Mouse (Mus musculus) liver, embryonic 16.5 days (tissue): ENCODE measurements around the gene Repin1. TPM values are rescaled to one million over a fixed set of nuclear protein-coding genes. Genes with fewer than 3 reads are reported as not detected.

ENCODE experiments used
- ATAC-seq: fragments of 200-750 bp; cut with Nextera tagmentation; 2 replicates; pipeline ENCODE4 v1.8.0; 2017; ENCODE audit warnings: low read depth, mild to moderate bottlenecking, moderate number of reproducible peaks, moderate library complexity
- H3K27ac ChIP-seq: fragments of 300-500 bp; sonication (generic); 2 replicates; pipeline ENCODE4 v1.5.1; 2014; ENCODE audit warnings: mild to moderate bottlenecking, low read length
- H3K27me3 ChIP-seq: fragments of 300-500 bp; sonication (generic); 2 replicates; pipeline ENCODE4 v1.6.1; 2014; ENCODE audit warnings: low read depth, low read length, mixed read lengths; ENCODE audit not compliant: control insufficient read depth, insufficient read depth
- H3K36me3 ChIP-seq: fragments of 300-500 bp; sonication (generic); 2 replicates; pipeline ENCODE4 v1.6.1; 2014; ENCODE audit warnings: mild to moderate bottlenecking; ENCODE audit not compliant: control insufficient read depth, insufficient read depth
- H3K4me1 ChIP-seq: fragments of 300-500 bp; sonication (generic); 2 replicates; pipeline ENCODE4 v1.6.1; 2014; ENCODE audit warnings: low read depth, low read length, mixed read lengths; ENCODE audit not compliant: control insufficient read depth
- H3K4me2 ChIP-seq: fragments of 300-500 bp; sonication (generic); 2 replicates; pipeline ENCODE4 v1.6.1; 2014; ENCODE audit warnings: low read depth, low read length, mixed read lengths
- H3K4me3 ChIP-seq: fragments of 300-500 bp; sonication (generic); 2 replicates; pipeline ENCODE4 v1.5.1; 2014; ENCODE audit warnings: low read depth, mild to moderate bottlenecking, low read length
- H3K9ac ChIP-seq: fragments of 300-500 bp; sonication (generic); 2 replicates; pipeline ENCODE4 v1.6.1; 2014; ENCODE audit warnings: low read depth, low read length
- H3K9me3 ChIP-seq: fragments of 300-500 bp; sonication (generic); replicated peaks from 2 replicates; pipeline ENCODE4 v1.6.1; 2016; ENCODE audit warnings: low read length; ENCODE audit not compliant: control insufficient read depth
- WGBS: fragments of 180-500 bp; shearing (Covaris S2); extraction: QIAGEN DNeasy Blood & Tissue Kit; methylation state at CpG from one replicate; pipeline ENCODE4 v1.1.7; 2014; ENCODE audit not compliant: insufficient replicate concordance; 5-methylcytosine and 5-hydroxymethylcytosine counted together
- polyA plus RNA-seq: library from polyadenylated mRNA; unstranded; fragments of >200 nt; fragmentation: Nextera tagmentation; extraction: Ambion mirVana; gene quantifications from 2 replicates; pipeline ENCODE4 v1.2.1, GENCODE M21; 2015

Gene Repin1
- polyA plus RNA-seq, 1 experiment from 2014 or later = 14.0 TPM

DNA sequence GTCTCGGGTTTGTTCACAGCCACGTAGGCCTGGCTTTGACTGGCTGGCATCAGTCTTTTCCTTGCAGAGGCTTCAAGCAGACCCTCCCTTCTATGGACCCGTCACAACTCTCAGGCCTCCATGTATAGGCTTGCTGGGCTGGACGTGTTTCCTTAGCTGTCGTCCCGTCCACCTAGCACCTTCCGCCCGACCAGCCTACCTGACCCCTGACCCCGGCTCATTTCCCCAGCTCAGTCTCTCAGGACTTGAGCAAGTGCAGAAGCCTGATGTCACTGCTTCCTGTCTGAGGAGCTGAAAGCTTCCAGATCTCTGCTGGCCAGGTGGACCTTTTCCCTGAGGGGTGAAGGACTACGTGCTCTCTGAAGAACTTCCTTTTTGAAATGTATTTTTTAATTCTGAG, 20.4 kb upstream of the Repin1 start:
- no peak for ATAC-seq

DNA sequence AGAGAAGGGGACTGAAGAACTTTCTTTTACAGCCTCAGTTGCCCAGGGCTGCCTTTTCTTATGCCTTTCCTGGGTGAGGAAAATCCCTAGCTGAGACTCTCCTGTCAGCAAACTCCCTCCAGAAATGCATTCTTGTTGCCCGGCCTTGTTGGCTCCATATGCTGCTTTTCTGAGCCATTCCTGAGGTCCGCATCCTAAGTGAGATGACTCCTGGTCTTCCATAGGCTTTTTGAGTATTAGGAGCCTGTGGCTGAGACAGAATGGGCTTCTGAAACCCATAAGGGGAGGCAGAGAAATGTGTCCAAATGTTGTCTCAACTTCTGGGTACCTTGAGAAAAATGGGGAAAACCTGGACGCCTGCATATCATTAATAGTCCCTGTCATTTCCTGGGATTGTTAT, 19.7 kb upstream of the Repin1 start:
- no peak for ATAC-seq
- Histone ChIP-seq H3K4me1 (peaks cover 6% of the 10 kb centered on the region), H3K9me3 (no peaks in the 10 kb centered on the region), H3K27me3 (no peaks in the 10 kb centered on the region), H3K27ac (no peak overlapping the region), H3K36me3 (no peaks in the 10 kb centered on the region), H3K4me2 (no peak overlapping the region), H3K9ac (no peak overlapping the region), H3K4me3 (no peak overlapping the region)
- 53% methylated on average over 3 of the region's 3 CpGs for whole genome bisulfite sequencing

More for the DNA sequence above, 20.4 kb upstream of the Repin1 start:
- H3K9me3 ChIP-seq = no peaks in the 10 kb centered on the region
- H3K36me3 ChIP-seq = no peaks in the 10 kb centered on the region
- no peaks in the 10 kb centered on the region for H3K27me3 ChIP-seq
- H3K9ac ChIP-seq = no peak overlapping the region
- H3K4me1 ChIP-seq = peaks cover 6% of the 10 kb centered on the region
- no peak overlapping the region for H3K4me3 ChIP-seq
- 43% methylated on average over 10 of the region's 10 CpGs for WGBS
- no peak overlapping the region for H3K4me2 ChIP-seq
- no peak overlapping the region for H3K27ac ChIP-seq

GRCm38 (mm10) chr6:48578736-48579135, 14.9 kb upstream of the Repin1 start:
- Histone ChIP-seq H3K4me3 (no peak overlapping the region), H3K9ac (no peak overlapping the region), H3K27me3 (no peaks in the 10 kb centered on the region), H3K9me3 (no peaks in the 10 kb centered on the region), H3K27ac (no peak overlapping the region), H3K4me2 (no peak overlapping the region), H3K4me1 (no peaks in the 10 kb centered on the region), H3K36me3 (no peaks in the 10 kb centered on the region)
- 35% methylated on average over 5 of the region's 5 CpGs for WGBS
- no peak for ATAC-seq

DNA sequence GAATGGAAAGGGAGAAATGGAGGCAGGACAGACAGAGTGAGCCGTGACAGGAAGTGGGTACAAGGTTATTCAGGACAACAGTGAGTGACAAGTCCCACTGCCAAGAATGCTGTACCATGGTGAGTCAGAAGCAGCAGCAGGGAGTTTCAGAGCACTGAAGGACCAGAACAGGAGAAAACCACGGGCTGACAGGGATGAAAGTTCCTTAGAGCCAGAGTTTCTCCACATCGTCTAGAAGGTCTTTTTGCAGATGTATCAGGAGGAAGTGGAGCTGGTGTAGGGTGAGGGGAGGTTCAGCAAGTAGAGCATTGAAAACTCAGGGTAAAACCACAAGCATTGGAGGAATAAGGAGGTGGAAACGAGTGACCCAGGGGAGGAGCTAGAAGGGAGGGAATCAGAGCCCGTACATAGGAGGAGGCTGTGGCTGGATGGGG, 14.5 kb upstream of the Repin1 start:
- WGBS = 10% methylated on average over 5 of the region's 5 CpGs
- no peaks in the 10 kb centered on the region for H3K27me3 ChIP-seq
- no peaks in the 10 kb centered on the region for H3K4me1 ChIP-seq
- ATAC-seq = no peak
- no peaks in the 10 kb centered on the region for H3K9me3 ChIP-seq
- no peak overlapping the region for H3K27ac ChIP-seq
- no peak overlapping the region for H3K4me2 ChIP-seq
- H3K9ac ChIP-seq = no peak overlapping the region
- H3K4me3 ChIP-seq = no peak overlapping the region
- no peaks in the 10 kb centered on the region for H3K36me3 ChIP-seq

GRCm38 (mm10) chr6:48581257-48581656, 12.4 kb upstream of the Repin1 start:
- WGBS = 38% methylated on average over 3 of the region's 3 CpGs
- H3K27ac ChIP-seq = no peak overlapping the region
- no peak overlapping the region for H3K4me3 ChIP-seq
- H3K27me3 ChIP-seq = no peaks in the 10 kb centered on the region
- H3K9me3 ChIP-seq = no peaks in the 10 kb centered on the region
- ATAC-seq = no peak
- no peaks in the 10 kb centered on the region for H3K4me1 ChIP-seq
- no peak overlapping the region for H3K9ac ChIP-seq
- no peak overlapping the region for H3K4me2 ChIP-seq
- H3K36me3 ChIP-seq = no peaks in the 10 kb centered on the region

- Histone ChIP-seq H3K9me3 (no peaks in the 10 kb centered on the region), H3K4me2 (no peak overlapping the region), H3K9ac (no peak overlapping the region), H3K27ac (no peak overlapping the region), H3K27me3 (no peaks in the 10 kb centered on the region), H3K4me3 (no peak overlapping the region), H3K36me3 (no peaks in the 10 kb centered on the region), H3K4me1 (no peaks in the 10 kb centered on the region)
- WGBS = 61% methylated on average over 3 of the region's 3 CpGs
- no peak for ATAC-seq
Measured at GRCm38 (mm10) chr6:48582037-48582436, 11.6 kb upstream of the Repin1 start.

DNA sequence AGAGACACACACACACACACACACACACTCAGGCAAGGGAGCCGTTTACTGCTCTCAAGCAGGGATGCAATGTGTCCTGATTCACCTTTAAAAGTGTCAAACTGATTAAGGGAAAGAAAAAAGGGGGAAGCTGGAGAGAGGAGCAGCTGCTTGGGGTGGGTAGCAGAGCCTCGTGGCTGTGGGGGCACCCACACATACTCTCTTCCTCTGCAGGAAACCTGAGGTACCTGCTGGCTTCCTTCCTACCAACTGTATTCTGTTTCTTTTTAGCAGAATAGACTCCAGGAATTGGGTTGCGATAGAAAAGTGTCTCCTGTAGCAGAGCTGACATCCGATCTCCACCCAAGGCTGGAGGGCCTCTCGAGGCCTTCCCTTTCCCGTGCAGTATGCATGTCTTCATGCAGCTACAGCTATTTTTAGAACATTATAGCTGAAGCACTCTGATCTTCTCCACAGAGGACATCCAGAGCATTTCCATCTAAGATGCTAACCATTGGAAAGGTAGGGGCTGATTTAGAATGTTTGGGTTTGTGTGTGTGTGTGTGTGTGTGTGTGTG, 4.4 kb upstream of the Repin1 start, which contains the start of gene Gm45021:
Gm45021 (plus strand) TSS at position 417 of the 557 bp plus-strand sequence.
- Histone ChIP-seq H3K27me3 (no peaks in the 10 kb centered on the region), H3K36me3 (no peaks in the 10 kb centered on the region), H3K9ac (no peak within 1 kb of the TSS), H3K4me2 (no peak within 1 kb of the TSS), H3K9me3 (no peaks in the 10 kb centered on the region), H3K27ac (no peak within 1 kb of the TSS), H3K4me3 (no peak within 1 kb of the TSS), H3K4me1 (peaks cover 7% of the 10 kb centered on the region)
- ATAC-seq = no peak
- WGBS = 12% methylated on average over 6 of the region's 6 CpGs

GRCm38 (mm10) chr6:48591221-48591845, 2.4 kb upstream of the Repin1 start:
- Histone ChIP-seq H3K9ac (no peak overlapping the region), H3K9me3 (no peaks in the 10 kb centered on the region), H3K4me1 (peaks cover 9% of the 10 kb centered on the region), H3K27me3 (no peaks in the 10 kb centered on the region), H3K4me2 (peak overlapping the region; percentile 18), H3K4me3 (no peak overlapping the region), H3K36me3 (peaks cover 4% of the 10 kb centered on the region), H3K27ac (peak overlapping the region; percentile 58)
- WGBS = 54% methylated on average over 3 of the region's 3 CpGs
- ATAC-seq = no peak

DNA sequence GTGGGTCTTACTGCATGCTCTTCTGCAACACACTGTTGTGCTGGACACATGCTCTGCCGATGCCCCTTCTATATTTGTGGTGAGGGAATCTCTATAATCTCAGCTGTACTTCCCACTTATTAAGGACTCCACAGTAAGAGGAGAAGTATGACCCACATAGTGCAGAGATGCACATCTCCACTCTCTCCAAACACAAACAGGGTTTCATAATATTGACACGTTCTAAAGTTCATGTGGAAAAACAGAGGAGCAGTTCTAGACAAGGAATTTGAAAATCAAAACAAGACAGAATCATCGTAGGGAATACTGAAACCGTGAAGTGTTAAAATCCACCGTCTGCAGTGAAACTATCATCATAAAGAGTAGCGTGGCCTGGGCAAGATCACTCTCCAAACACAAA, 1.8 kb upstream of the Repin1 start:
- peaks cover 9% of the 10 kb centered on the region for H3K4me1 ChIP-seq
- H3K4me2 ChIP-seq = peak overlapping the region; percentile 27
- no peaks in the 10 kb centered on the region for H3K9me3 ChIP-seq
- no peak overlapping the region for H3K4me3 ChIP-seq
- peaks cover 10% of the 10 kb centered on the region for H3K36me3 ChIP-seq
- 0 out of 2 replicates have a peak, but pooled peaks have one; percentile 42 for ATAC-seq
- H3K27ac ChIP-seq = peak overlapping the region; percentile 72
- H3K27me3 ChIP-seq = no peaks in the 10 kb centered on the region
- 59% methylated on average over 6 of the region's 6 CpGs for WGBS
- no peak overlapping the region for H3K9ac ChIP-seq
